Mouse (Mus musculus) stomach, postnatal 0 days (tissue): ENCODE data around the gene Stpg3.

ENCODE experiments used
- CTCF ChIP-seq: IDR thresholded peaks from 2 replicates; pipeline ENCODE4 v1.5.1; 2016; ENCODE audit warnings: antibody characterized with exemption, low read depth, mild to moderate bottlenecking, moderate library complexity
- EP300 ChIP-seq: optimal IDR thresholded peaks from 2 replicates; pipeline ENCODE3; 2016; ENCODE audit warnings: antibody characterized with exemption

DNA sequence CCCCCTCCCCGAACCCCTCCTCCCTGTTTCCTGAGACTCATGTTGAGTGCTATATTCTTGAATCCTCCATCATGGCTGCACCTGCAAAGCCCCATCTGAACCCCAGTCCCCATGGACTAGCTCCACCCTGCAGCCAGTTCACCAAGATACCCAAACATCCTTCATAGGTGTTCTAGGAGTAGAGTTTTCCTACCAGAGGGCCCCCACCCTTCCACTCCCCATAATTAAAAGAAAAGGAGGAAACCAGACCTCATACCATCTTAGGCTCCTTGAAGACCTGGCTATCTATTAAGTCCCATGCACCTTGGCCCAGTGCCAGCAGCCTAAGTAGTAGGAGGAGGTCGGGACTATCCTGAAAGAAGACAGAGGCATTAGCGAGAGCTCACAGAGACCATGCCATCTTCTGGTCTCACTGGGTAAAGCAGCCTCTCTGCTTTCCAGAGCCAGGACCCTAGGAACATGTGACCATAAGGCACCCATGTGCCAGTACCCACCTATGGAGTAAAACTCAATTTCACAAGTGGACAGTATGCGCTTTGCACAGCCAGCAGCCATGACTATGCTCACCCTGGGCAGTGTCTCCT lies 10.7 kb downstream of the Stpg3 start:
- TF ChIP-seq CTCF (peak; percentile 49), EP300 (no peak)
